Mouse (Mus musculus) hindbrain, embryonic 10.5 days (tissue): ENCODE data around the gene Fezf2. TPM values are rescaled to one million over a fixed set of nuclear protein-coding genes. Genes with fewer than 3 reads are reported as not detected.
A peak's percentile ranks its signal among the peaks of the same experiment; 100 is the strongest.

ENCODE experiments used
- DNase-seq: peaks from one replicate; pipeline ENCODE4 v3.0.0-alpha.2; 2017; ENCODE audit warnings: low spot score
- H3K27ac ChIP-seq: fragments of 300-500 bp; sonication (generic); 2 replicates; pipeline ENCODE4 v1.5.1; 2016; ENCODE audit warnings: mild to moderate bottlenecking, moderate library complexity
- H3K27me3 ChIP-seq: fragments of 300-500 bp; sonication (generic); 2 replicates; pipeline ENCODE4 v1.6.1; 2016; ENCODE audit warnings: mild to moderate bottlenecking; ENCODE audit not compliant: poor library complexity, insufficient read depth, severe bottlenecking
- H3K36me3 ChIP-seq: fragments of 300-500 bp; sonication (generic); 2 replicates; pipeline ENCODE4 v1.6.1; 2016; ENCODE audit warnings: mild to moderate bottlenecking, moderate library complexity
- H3K4me1 ChIP-seq: fragments of 300-500 bp; sonication (generic); replicated peaks from 2 replicates; pipeline ENCODE4 v1.6.1; 2016; ENCODE audit warnings: mild to moderate bottlenecking
- H3K4me3 ChIP-seq: fragments of 300-500 bp; sonication (generic); 2 replicates; pipeline ENCODE4 v1.5.1; 2016; ENCODE audit warnings: mild to moderate bottlenecking, moderate library complexity
- H3K9me3 ChIP-seq: fragments of 300-500 bp; sonication (generic); 2 replicates; pipeline ENCODE4 v1.6.1; 2016; ENCODE audit warnings: mild to moderate bottlenecking, moderate library complexity
- WGBS: fragments of 180-500 bp; shearing (Covaris S2); methylation state at CpG from one replicate; pipeline ENCODE4 v1.1.7; 2016; 5-methylcytosine and 5-hydroxymethylcytosine counted together
- polyA plus RNA-seq: library from polyadenylated mRNA; unstranded; fragments of >200 nt; fragmentation: Nextera tagmentation; extraction: Ambion mirVana; gene quantifications from 2 replicates; pipeline ENCODE4 v1.2.1, GENCODE M21; 2016

Fezf2 gene
- 0.24 and 1.7 TPM in 2 replicates for polyA plus RNA-seq

DNA sequence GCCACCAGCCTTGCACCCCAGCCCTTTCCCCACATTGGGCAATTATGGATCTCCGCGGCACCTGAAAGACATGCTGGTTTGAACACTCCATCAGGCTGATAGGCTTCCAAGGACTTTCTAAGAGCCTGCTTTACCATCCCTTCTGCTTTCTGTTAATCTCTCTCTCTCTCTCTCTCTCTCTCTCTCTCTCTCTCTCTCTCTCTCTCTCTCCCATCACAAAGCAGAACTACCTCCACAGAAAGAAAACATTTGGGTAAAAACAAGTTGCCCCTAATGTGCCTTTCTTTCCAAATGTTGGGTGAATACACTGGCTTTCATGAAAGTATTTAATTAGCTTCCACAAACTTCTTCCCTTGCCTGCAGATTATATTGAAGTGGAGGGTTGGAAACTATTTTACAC lies at the start of gene Fezf2:
TSS of gene Fezf2 (minus strand) at position 101 of the 400 bp plus-strand sequence.
- H3K27me3 ChIP-seq = peaks cover 100% of the 10 kb centered on the region
- H3K9me3 ChIP-seq = no peaks in the 10 kb centered on the region
- no peak for DNase-seq
- peaks cover 21% of the 10 kb centered on the region for H3K4me1 ChIP-seq
- no peak within 1 kb of the TSS for H3K27ac ChIP-seq
- WGBS = 4% methylated on average over 2 of the region's 2 CpGs
- H3K36me3 ChIP-seq = no peaks in the 10 kb centered on the region
- no peak within 1 kb of the TSS for H3K4me3 ChIP-seq

- Histone ChIP-seq H3K9me3 (no peaks in the 10 kb centered on the region), H3K36me3 (no peaks in the 10 kb centered on the region), H3K27ac (no peak overlapping the region), H3K4me1 (peaks cover 20% of the 10 kb centered on the region), H3K27me3 (peaks cover 96% of the 10 kb centered on the region), H3K4me3 (no peak overlapping the region)
- 79% methylated on average over 3 of the region's 3 CpGs for WGBS
- no peak for DNase-seq
Observed at GRCm38 (mm10) chr14:12397561-12397960, 49.6 kb upstream of the Fezf2 start.

DNA sequence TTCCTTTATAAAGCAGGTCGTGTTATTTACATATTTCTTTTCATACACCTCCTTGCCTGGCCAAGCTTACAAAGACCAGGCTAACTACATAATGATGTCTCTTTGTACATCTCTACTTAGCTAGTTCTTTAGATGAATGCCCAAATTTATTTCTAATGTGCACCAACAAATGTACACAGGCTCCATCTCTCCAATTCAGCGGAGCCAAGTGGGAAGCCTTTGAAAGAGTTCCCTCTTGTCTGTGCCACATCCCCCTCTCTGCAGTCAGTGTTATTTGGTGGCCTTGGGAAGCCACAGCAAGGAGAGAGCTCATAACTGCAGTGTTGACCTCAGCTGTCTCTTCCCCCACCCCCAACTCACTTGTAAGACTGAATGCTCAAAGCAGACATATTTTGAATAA lies 46.3 kb upstream of the Fezf2 start:
- Histone ChIP-seq H3K27me3 (peaks cover 96% of the 10 kb centered on the region), H3K9me3 (no peaks in the 10 kb centered on the region), H3K4me3 (no peak overlapping the region), H3K27ac (no peak overlapping the region), H3K4me1 (peaks cover 44% of the 10 kb centered on the region), H3K36me3 (no peaks in the 10 kb centered on the region)
- DNase-seq = no peak
- WGBS = 47% methylated on average over 2 of the region's 2 CpGs

DNA sequence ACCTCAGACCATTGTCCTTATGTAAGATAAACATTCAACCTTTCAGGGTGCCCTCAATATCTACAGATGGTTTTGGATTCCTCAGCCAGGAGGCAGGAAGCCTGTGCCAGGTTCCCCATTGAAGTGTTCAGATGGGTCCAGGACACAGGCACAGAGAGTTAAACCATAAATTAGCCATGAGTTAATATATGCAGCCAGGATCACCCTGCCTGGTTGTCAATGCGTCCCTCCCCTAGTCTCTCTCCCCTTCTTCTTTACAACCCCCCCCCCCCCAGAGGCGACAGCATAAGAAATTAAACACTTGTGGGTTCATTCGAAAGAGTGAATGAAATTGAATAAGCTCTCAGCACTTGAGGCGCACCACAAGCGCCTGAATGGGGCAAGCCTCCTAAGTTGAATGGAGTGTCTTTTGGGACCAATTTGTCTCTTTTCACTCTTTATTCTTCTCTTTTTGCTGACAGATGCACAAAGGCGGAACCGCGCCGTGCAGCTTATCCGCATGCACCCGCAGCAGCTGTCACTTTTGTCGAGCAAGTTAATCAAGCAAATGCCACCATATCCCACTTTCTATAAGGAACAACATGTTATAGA lies 45.4 kb upstream of the Fezf2 start:
- DNase-seq = peak; percentile 75
- no peaks in the 10 kb centered on the region for H3K36me3 ChIP-seq
- H3K27me3 ChIP-seq = peaks cover 96% of the 10 kb centered on the region
- WGBS = 21% methylated on average over 12 of the region's 12 CpGs
- H3K4me3 ChIP-seq = no peak overlapping the region
- H3K27ac ChIP-seq = no peak overlapping the region
- peaks cover 53% of the 10 kb centered on the region for H3K4me1 ChIP-seq
- no peaks in the 10 kb centered on the region for H3K9me3 ChIP-seq

DNA sequence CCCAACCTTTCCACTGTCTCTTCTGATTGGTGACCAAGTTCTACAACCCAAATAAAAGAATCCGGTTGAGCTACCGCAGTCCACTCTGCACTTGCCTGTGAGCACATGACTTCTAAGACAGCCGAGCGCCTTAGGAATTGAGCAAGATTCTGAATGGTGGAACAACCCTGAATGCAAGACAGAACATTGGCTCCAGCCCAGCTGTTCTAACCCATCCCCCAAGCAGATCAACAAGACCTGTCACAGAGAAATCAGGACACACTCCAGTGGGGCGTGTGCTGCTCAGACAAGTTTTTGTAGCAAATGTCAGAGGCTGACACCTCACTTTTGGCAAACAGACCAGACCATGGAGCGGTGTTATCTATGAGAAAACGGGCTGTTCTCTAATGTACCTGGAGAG lies 43.2 kb upstream of the Fezf2 start:
- H3K4me3 ChIP-seq = no peak overlapping the region
- no peaks in the 10 kb centered on the region for H3K36me3 ChIP-seq
- peaks cover 96% of the 10 kb centered on the region for H3K27me3 ChIP-seq
- DNase-seq = no peak
- 50% methylated on average over 7 of the region's 7 CpGs for WGBS
- no peak overlapping the region for H3K27ac ChIP-seq
- peaks cover 63% of the 10 kb centered on the region for H3K4me1 ChIP-seq
- no peaks in the 10 kb centered on the region for H3K9me3 ChIP-seq

DNA sequence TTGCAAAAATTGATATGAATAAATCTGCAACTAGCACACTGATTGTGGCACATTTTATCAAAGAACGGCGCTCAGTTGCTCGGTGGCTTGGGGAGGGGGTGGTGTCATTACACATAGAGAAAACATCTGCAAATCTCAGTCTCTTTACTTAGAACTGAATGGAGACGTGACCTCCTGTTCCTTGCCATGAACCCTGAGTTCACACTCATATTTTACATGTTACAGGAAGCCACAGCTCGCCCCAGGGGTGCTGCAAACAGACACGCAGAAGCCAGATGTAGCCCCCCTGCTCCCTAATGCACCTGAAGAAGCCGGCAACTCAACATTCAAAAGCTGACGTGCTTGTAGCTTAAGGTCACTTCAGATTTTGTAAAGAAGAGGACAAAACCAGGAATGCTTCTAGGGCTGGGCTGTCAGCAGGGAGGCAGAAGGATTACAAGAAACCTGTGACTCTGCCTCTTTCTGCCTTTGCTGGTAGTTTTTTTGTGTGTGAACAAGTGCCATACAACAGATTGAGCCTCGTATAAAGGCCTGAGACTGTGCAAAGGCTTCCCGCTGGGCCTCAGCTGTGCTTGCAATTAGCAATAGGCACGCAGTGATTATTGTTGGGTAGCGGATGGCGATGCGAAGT lies 40.9 kb upstream of the Fezf2 start:
- WGBS = 5% methylated on average over 14 of the region's 14 CpGs

GRCm38 (mm10) chr14:12388192-12388795 lies 40.3 kb upstream of the Fezf2 start:
- Histone ChIP-seq H3K4me1 (peaks cover 51% of the 10 kb centered on the region), H3K9me3 (no peaks in the 10 kb centered on the region)
- peak; percentile 50 for DNase-seq

More for the DNA sequence above, 40.9 kb upstream of the Fezf2 start:
- Histone ChIP-seq H3K36me3 (no peaks in the 10 kb centered on the region), H3K27ac (no peak overlapping the region), H3K4me3 (0 out of 2 replicates have a peak overlapping the region, but pooled peaks have one; percentile 4), H3K9me3 (no peaks in the 10 kb centered on the region), H3K27me3 (peaks cover 96% of the 10 kb centered on the region), H3K4me1 (peaks cover 56% of the 10 kb centered on the region)
- peak; percentile 48 for DNase-seq

GRCm38 (mm10) chr14:12387176-12387575 lies 39.2 kb upstream of the Fezf2 start:
- H3K9me3 ChIP-seq = no peaks in the 10 kb centered on the region
- peaks cover 40% of the 10 kb centered on the region for H3K4me1 ChIP-seq
- no peak overlapping the region for H3K4me3 ChIP-seq
- WGBS = 56% methylated on average over 6 of the region's 6 CpGs
- H3K36me3 ChIP-seq = no peaks in the 10 kb centered on the region
- no peak for DNase-seq
- no peak overlapping the region for H3K27ac ChIP-seq
- peaks cover 100% of the 10 kb centered on the region for H3K27me3 ChIP-seq

More at GRCm38 (mm10) chr14:12388192-12388795, 40.3 kb upstream of the Fezf2 start:
- H3K27me3 ChIP-seq = peaks cover 100% of the 10 kb centered on the region
- no peak overlapping the region for H3K4me3 ChIP-seq
- 9% methylated on average over 4 of the region's 4 CpGs for WGBS
- H3K27ac ChIP-seq = no peak overlapping the region
- no peaks in the 10 kb centered on the region for H3K36me3 ChIP-seq

- 20% methylated on average over 9 of the region's 9 CpGs for WGBS
- H3K27me3 ChIP-seq = peaks cover 93% of the 10 kb centered on the region
Observed at GRCm38 (mm10) chr14:12377883-12378282, 29.9 kb upstream of the Fezf2 start.

GRCm38 (mm10) chr14:12377289-12377688 lies 29.3 kb upstream of the Fezf2 start:
- H3K27me3 ChIP-seq = peaks cover 90% of the 10 kb centered on the region
- no peaks in the 10 kb centered on the region for H3K9me3 ChIP-seq
- WGBS = 90% methylated on average over 2 of the region's 2 CpGs
- no peak for DNase-seq
- H3K4me1 ChIP-seq = 0 out of 2 replicates have a peak, but pooled peaks cover 7% of the 10 kb centered on the region
- no peak overlapping the region for H3K4me3 ChIP-seq
- no peaks in the 10 kb centered on the region for H3K36me3 ChIP-seq
- no peak overlapping the region for H3K27ac ChIP-seq

More at GRCm38 (mm10) chr14:12377883-12378282, 29.9 kb upstream of the Fezf2 start:
- no peak for DNase-seq
- H3K4me3 ChIP-seq = no peak overlapping the region
- H3K9me3 ChIP-seq = no peaks in the 10 kb centered on the region
- no peak overlapping the region for H3K27ac ChIP-seq
- 0 out of 2 replicates have a peak, but pooled peaks cover 7% of the 10 kb centered on the region for H3K4me1 ChIP-seq
- no peaks in the 10 kb centered on the region for H3K36me3 ChIP-seq

GRCm38 (mm10) chr14:12375451-12375850 lies 27.5 kb upstream of the Fezf2 start:
- Histone ChIP-seq H3K36me3 (no peaks in the 10 kb centered on the region), H3K27ac (no peak overlapping the region), H3K9me3 (no peaks in the 10 kb centered on the region), H3K4me3 (no peak overlapping the region), H3K4me1 (0 out of 2 replicates have a peak, but pooled peaks cover 7% of the 10 kb centered on the region), H3K27me3 (peaks cover 86% of the 10 kb centered on the region)
- no peak for DNase-seq
- 75% methylated on average over 2 of the region's 2 CpGs for WGBS

GRCm38 (mm10) chr14:12350271-12350916 lies 2.4 kb upstream of the Fezf2 start:
- H3K9me3 ChIP-seq = no peaks in the 10 kb centered on the region

More at GRCm38 (mm10) chr14:12350271-12350916, 2.4 kb upstream of the Fezf2 start:
- Histone ChIP-seq H3K4me3 (no peak overlapping the region), H3K36me3 (no peaks in the 10 kb centered on the region), H3K27ac (no peak overlapping the region), H3K4me1 (peaks cover 9% of the 10 kb centered on the region; the same call in 1 of the 2 replicates), H3K27me3 (peaks cover 100% of the 10 kb centered on the region)
- WGBS = 4% methylated on average over 16 of the region's 16 CpGs
- DNase-seq = peak; percentile 42
